8 mouse cellular contexts compared by ENCODE assay signal in genomic region chr8:120489142-120489754, GRCm38 (mm10).
DNase-seq lines count a peak whose midpoint lies in the region; ATAC-seq lines count a peak whose summit lies in the region.

No protein-coding gene starts in this region.

- DNase-seq in CD8-positive naive resting alpha-beta T cell, adult 2 months (ENCODE audit: low read depth in 2 of 2, low spot score in 2 of 2): peak; percentile 76 to 80
- DNase-seq in forebrain, embryonic 11.5 days (ENCODE audit: low spot score): peak; percentile 74
- DNase-seq in hindbrain, embryonic 11.5 days (ENCODE audit: low spot score): peak; percentile 75
- peak; percentile 80 to 92 for DNase-seq in spleen, postnatal 4 days (ENCODE audit: low spot score in 2 of 2)

- H3K4me2 ChIP-seq in forebrain, embryonic 11.5 days (ENCODE audit: low read depth, low read length, severe bottlenecking): peak overlapping the region; percentile 97
- H3K4me2 ChIP-seq in hindbrain, embryonic 11.5 days (replicated peaks; ENCODE audit: low read depth, low read length): peak overlapping the region; percentile 83
- H3K4me2 ChIP-seq in limb, embryonic 13.5 days (replicated peaks): peak overlapping the region; percentile 100
- peak overlapping the region; percentile 95 for H3K4me2 ChIP-seq in midbrain, embryonic 13.5 days (replicated peaks)

- H3K9me3 ChIP-seq in forebrain, embryonic 11.5 days (ENCODE audit: control insufficient read depth, low read length): no peaks in the 10 kb centered on the region
- no peaks in the 10 kb centered on the region for H3K9me3 ChIP-seq in hindbrain, embryonic 11.5 days (ENCODE audit: control insufficient read depth, low read length)
- no peaks in the 10 kb centered on the region for H3K9me3 ChIP-seq in limb, embryonic 13.5 days
- no peaks in the 10 kb centered on the region for H3K9me3 ChIP-seq in midbrain, embryonic 13.5 days

- no peaks in the 10 kb centered on the region for H3K36me3 ChIP-seq in forebrain, embryonic 11.5 days (ENCODE audit: control insufficient read depth, insufficient read depth, low read length)
- no peaks in the 10 kb centered on the region for H3K36me3 ChIP-seq in hindbrain, embryonic 11.5 days (ENCODE audit: control insufficient read depth, insufficient read depth, low read length)
- H3K36me3 ChIP-seq in limb, embryonic 13.5 days: no peaks in the 10 kb centered on the region
- no peaks in the 10 kb centered on the region for H3K36me3 ChIP-seq in midbrain, embryonic 13.5 days

- H3K27me3 ChIP-seq in forebrain, embryonic 11.5 days (ENCODE audit: control insufficient read depth, insufficient read depth, low read length): peaks cover 2% of the 10 kb centered on the region
- H3K27me3 ChIP-seq in hindbrain, embryonic 11.5 days (ENCODE audit: control insufficient read depth, insufficient read depth, low read length): no peaks in the 10 kb centered on the region; the same call in 1 of the 2 replicates
- peaks cover 57% of the 10 kb centered on the region for H3K27me3 ChIP-seq in limb, embryonic 13.5 days
- H3K27me3 ChIP-seq in midbrain, embryonic 13.5 days: peaks cover 16% of the 10 kb centered on the region

- under 1% methylated on average over 73 of the region's 73 CpGs for WGBS in forebrain, embryonic 11.5 days
- under 1% methylated on average over 73 of the region's 73 CpGs for WGBS in hindbrain, embryonic 11.5 days
- under 1% methylated on average over 72 of the region's 73 CpGs for WGBS in limb, embryonic 13.5 days
- WGBS in midbrain, embryonic 13.5 days: 0% methylated on average over 68 of the region's 73 CpGs

- H3K27ac ChIP-seq in forebrain, embryonic 11.5 days (ENCODE audit: low read depth, low read length): peak overlapping the region; percentile 100
- peak overlapping the region; percentile 100 for H3K27ac ChIP-seq in hindbrain, embryonic 11.5 days (ENCODE audit: low read depth, low read length)
- H3K27ac ChIP-seq in limb, embryonic 13.5 days: peak overlapping the region; percentile 22; the same call in 1 of the 2 replicates
- peak overlapping the region; percentile 100 for H3K27ac ChIP-seq in midbrain, embryonic 13.5 days

- ATAC-seq in activated CD4-positive, CD25-positive, alpha-beta regulatory T cell, adult 4 months: peak; percentile 62
- ATAC-seq in forebrain, embryonic 11.5 days (replicated peaks; ENCODE audit: low FRiP score): no peak
- ATAC-seq in hindbrain, embryonic 11.5 days (ENCODE audit: low FRiP score): no peak
- no peak for ATAC-seq in limb, embryonic 13.5 days (ENCODE audit: low FRiP score, low read depth)
- ATAC-seq in midbrain, embryonic 13.5 days: no peak
- no peak for ATAC-seq in megakaryocyte-erythroid progenitor cell, adult 5-6 weeks (replicated peaks; ENCODE audit: low FRiP score, low TSS enrichment, poor library complexity, severe bottlenecking)

- H3K4me1 ChIP-seq in forebrain, embryonic 11.5 days (replicated peaks; ENCODE audit: control insufficient read depth, insufficient read depth, low read length): peaks cover 60% of the 10 kb centered on the region
- peaks cover 40% of the 10 kb centered on the region for H3K4me1 ChIP-seq in hindbrain, embryonic 11.5 days (replicated peaks; ENCODE audit: control insufficient read depth, insufficient read depth, low read length)
- H3K4me1 ChIP-seq in limb, embryonic 13.5 days: peaks cover 99% of the 10 kb centered on the region
- peaks cover 80% of the 10 kb centered on the region for H3K4me1 ChIP-seq in midbrain, embryonic 13.5 days (replicated peaks)

- H3K4me3 ChIP-seq in forebrain, embryonic 11.5 days (ENCODE audit: low read depth, low read length): peak overlapping the region; percentile 87
- peak overlapping the region; percentile 91 for H3K4me3 ChIP-seq in hindbrain, embryonic 11.5 days (ENCODE audit: low read depth, low read length)
- peak overlapping the region; percentile 72 for H3K4me3 ChIP-seq in limb, embryonic 13.5 days
- H3K4me3 ChIP-seq in midbrain, embryonic 13.5 days (replicated peaks): peak overlapping the region; percentile 92

- peak overlapping the region; percentile 95 for H3K9ac ChIP-seq in forebrain, embryonic 11.5 days (ENCODE audit: low read length)
- H3K9ac ChIP-seq in hindbrain, embryonic 11.5 days (ENCODE audit: low read depth, low read length): peak overlapping the region; percentile 98
- peak overlapping the region; percentile 79 for H3K9ac ChIP-seq in limb, embryonic 13.5 days
- H3K9ac ChIP-seq in midbrain, embryonic 13.5 days (replicated peaks): peak overlapping the region; percentile 97

Comparison
In these comparisons a context has a peak if more than half of its experiments do, and no peak if none do; other contexts are left out.
1. H3K27ac ChIP-seq: peak in every context shown above with its lines; median percentile 100 in forebrain, embryonic 11.5 days; 100 in hindbrain, embryonic 11.5 days; 100 in midbrain, embryonic 13.5 days; 22 in limb, embryonic 13.5 days.